Mouse (Mus musculus): ENCODE results near the gene Csnk2b. TPM values are rescaled to one million over a fixed set of nuclear protein-coding genes. Genes with fewer than 3 reads are reported as not detected.

Csnk2b gene
- polyA plus RNA-seq, 1 experiment: 257 TPM

- DNase-seq (ENCODE audit: low read depth): no peak
- TF ChIP-seq CTCF (IDR thresholded peaks at IDR 0.05; ENCODE audit: borderline replicate concordance, extremely low read depth, insufficient read depth, insufficient read length) (no peak), POLR2A (IDR thresholded peaks at IDR 0.05; ENCODE audit: borderline replicate concordance, extremely low read depth, insufficient read depth, insufficient read length, poor library complexity, severe bottlenecking) (no peak)
These were observed 39.6 kb upstream of the Csnk2b start for GRCm38 (mm10) chr17:35161421-35161820.

- DNase-seq (ENCODE audit: low read depth): no peak
- TF ChIP-seq POLR2A (IDR thresholded peaks at IDR 0.05; ENCODE audit: borderline replicate concordance, extremely low read depth, insufficient read depth, insufficient read length, poor library complexity, severe bottlenecking): no peak
These were observed 37.8 kb upstream of the Csnk2b start for GRCm38 (mm10) chr17:35159638-35160037.

DNA sequence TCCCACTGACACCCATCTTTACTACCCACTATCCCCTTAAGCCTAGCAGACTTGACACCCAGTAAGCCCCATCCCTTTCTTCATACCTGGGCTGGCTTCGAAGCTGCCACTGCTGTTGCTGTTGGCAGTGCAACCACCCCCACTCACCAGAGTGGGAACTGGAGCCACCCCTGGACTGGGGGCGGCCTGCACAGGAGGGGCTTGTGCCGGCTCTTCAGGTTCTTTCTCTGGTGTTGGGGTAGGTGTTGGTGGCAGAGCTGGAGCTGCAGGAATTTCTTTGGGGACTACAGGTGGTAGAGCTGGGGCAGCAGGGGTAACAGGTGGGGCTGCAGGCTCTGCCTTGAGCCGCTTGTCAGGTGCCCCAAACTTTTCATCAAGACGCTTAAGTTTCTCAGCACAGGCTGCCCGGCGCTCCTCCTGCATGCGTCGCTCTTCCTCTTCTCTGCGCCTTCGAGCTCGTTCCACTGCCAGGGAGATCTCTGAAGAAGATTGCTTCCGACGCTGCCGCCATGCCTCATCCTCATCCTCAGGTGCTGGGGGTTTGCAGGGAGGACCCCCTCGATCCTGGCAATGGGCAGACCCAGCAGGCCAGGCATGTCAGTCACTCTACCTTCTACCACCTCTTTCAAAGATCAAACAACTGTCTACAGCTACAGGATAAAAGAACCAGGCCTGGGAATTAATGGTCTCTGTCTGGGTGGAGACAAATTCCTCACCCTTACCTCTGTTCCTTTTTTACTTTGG is 37.2 kb upstream of the Csnk2b start:
- DNase-seq (ENCODE audit: low read depth): no peak

GRCm38 (mm10) chr17:35157661-35158175 is 35.9 kb upstream of the Csnk2b start:
- TF ChIP-seq CTCF (IDR thresholded peaks at IDR 0.05; ENCODE audit: borderline replicate concordance, extremely low read depth, insufficient read depth, insufficient read length) (no peak), POLR2A (IDR thresholded peaks at IDR 0.05; ENCODE audit: borderline replicate concordance, extremely low read depth, insufficient read depth, insufficient read length, poor library complexity, severe bottlenecking) (no peak)
- DNase-seq (ENCODE audit: low read depth): no peak

More for the DNA sequence above, 37.2 kb upstream of the Csnk2b start:
- TF ChIP-seq POLR2A (IDR thresholded peaks at IDR 0.05; ENCODE audit: borderline replicate concordance, extremely low read depth, insufficient read depth, insufficient read length, poor library complexity, severe bottlenecking) (no peak), CTCF (IDR thresholded peaks at IDR 0.05; ENCODE audit: borderline replicate concordance, extremely low read depth, insufficient read depth, insufficient read length) (no peak)

GRCm38 (mm10) chr17:35157254-35157653 is 35.4 kb upstream of the Csnk2b start:
- no peak for TF ChIP-seq CTCF (IDR thresholded peaks at IDR 0.05; ENCODE audit: borderline replicate concordance, extremely low read depth, insufficient read depth, insufficient read length)
- no peak for TF ChIP-seq POLR2A (IDR thresholded peaks at IDR 0.05; ENCODE audit: borderline replicate concordance, extremely low read depth, insufficient read depth, insufficient read length, poor library complexity, severe bottlenecking)
- no peak for DNase-seq (ENCODE audit: low read depth)

DNA sequence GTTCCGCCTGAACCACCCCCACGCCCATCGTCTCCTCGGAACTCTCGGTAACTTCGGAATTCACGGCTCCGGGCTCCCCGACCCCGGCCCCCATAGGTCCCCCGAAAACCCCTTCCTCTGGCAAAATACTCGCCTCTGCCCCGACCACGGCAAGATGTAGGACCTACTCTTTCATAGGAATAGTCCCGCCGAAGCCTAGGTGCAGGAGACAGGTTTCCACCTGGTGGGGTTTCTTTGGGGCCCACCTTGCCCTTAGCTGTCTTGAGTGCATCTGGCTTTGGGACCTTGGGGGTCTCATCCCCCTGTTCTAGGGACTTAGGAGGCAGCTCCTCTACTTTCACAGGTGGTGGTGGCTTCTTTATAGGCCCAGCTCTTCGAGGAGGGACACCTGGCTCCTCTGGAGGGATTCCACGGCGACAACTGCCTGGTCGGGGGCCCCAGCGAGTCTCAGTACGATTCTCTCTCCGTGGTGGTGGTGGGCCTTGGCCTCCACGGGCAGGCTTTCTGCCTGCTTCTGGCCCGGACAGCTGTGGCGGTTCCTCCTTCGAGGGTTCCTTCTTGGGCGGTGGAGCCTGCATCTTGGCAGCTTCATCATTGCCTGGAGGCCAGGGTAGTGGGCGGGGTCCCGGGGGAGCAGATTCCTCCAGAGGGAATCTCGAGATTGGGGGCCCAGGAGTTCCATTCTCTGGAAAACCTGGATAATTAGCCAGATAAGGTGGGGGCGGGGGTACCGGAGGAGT is 34.8 kb upstream of the Csnk2b start:
- TF ChIP-seq CTCF (IDR thresholded peaks at IDR 0.05; ENCODE audit: borderline replicate concordance, extremely low read depth, insufficient read depth, insufficient read length) (no peak), POLR2A (IDR thresholded peaks at IDR 0.05; ENCODE audit: borderline replicate concordance, extremely low read depth, insufficient read depth, insufficient read length, poor library complexity, severe bottlenecking) (no peak)
- DNase-seq (ENCODE audit: low read depth): no peak

GRCm38 (mm10) chr17:35155451-35155850 is 33.6 kb upstream of the Csnk2b start:
- DNase-seq (ENCODE audit: low read depth): no peak
- TF ChIP-seq POLR2A (IDR thresholded peaks at IDR 0.05; ENCODE audit: borderline replicate concordance, extremely low read depth, insufficient read depth, insufficient read length, poor library complexity, severe bottlenecking): no peak

DNA sequence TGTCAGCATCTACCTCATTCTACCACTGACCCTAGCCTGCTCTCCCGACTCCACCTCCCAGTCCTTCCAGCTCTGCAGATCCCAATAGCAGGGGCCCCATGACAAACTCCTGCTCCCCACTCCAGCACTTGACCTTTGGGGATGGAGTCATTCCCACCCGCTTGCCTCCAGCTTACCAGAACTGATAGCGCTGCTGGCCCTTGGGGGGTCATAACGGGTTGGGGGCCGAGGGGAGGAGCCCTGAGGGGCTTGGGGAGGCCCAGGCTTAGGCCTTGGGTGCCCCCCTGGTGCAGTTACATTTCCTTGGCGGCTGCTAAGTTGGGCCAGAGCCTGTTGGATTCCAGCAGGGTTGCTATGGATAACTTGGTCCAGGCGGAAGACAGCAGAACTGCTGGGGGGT is 32.8 kb upstream of the Csnk2b start:
- no peak for TF ChIP-seq CTCF (IDR thresholded peaks at IDR 0.05; ENCODE audit: borderline replicate concordance, extremely low read depth, insufficient read depth, insufficient read length)
- TF ChIP-seq POLR2A (IDR thresholded peaks at IDR 0.05; ENCODE audit: borderline replicate concordance, extremely low read depth, insufficient read depth, insufficient read length, poor library complexity, severe bottlenecking): no peak
- DNase-seq (ENCODE audit: low read depth): no peak

- TF ChIP-seq POLR2A (IDR thresholded peaks at IDR 0.05; ENCODE audit: borderline replicate concordance, extremely low read depth, insufficient read depth, insufficient read length, poor library complexity, severe bottlenecking) (no peak), CTCF (IDR thresholded peaks at IDR 0.05; ENCODE audit: borderline replicate concordance, extremely low read depth, insufficient read depth, insufficient read length) (no peak)
- no peak for DNase-seq (ENCODE audit: low read depth)
These were observed 32.1 kb upstream of the Csnk2b start for GRCm38 (mm10) chr17:35153931-35154330.

DNA sequence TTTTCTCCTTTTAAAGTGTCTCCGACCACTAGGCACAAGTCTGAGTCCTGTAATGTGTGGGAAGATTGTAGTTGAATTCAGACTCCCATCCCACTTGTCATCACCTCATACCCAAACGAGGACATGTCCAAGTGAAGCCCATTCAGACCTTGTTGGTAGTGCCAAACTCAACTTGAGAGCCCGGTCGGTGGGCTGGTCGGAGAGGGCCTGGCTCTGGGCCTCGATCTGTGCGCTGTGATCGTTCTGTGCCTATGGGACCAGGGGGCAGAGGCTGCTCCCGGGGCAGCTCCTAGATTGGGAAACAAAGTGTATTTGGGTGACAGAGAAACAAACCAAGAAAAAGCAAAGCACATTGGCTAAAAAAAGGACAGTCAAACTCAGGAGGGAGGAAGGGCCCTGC is 31.2 kb upstream of the Csnk2b start:
- TF ChIP-seq CTCF (IDR thresholded peaks at IDR 0.05; ENCODE audit: borderline replicate concordance, extremely low read depth, insufficient read depth, insufficient read length) (no peak), POLR2A (IDR thresholded peaks at IDR 0.05; ENCODE audit: borderline replicate concordance, extremely low read depth, insufficient read depth, insufficient read length, poor library complexity, severe bottlenecking) (no peak)
- DNase-seq (ENCODE audit: low read depth): no peak

DNA sequence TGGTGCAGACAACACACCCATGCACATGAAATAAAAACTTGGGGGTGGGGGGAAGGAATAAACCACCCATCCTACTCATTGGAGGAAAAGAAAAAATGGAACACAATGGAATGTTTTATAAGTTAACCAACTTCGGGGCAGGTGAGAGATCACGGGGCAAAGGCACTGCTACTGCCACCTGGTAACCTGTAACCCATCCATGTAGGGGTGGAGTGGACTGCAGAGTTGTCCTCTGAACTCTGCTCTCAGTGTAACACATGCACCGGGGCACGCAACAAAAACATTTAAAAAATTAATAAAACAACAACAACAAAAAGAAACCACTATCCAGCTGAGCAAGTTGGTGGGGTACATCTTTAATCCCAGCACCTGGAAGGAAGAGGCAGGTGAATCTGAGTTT is 30.3 kb upstream of the Csnk2b start:
- DNase-seq (ENCODE audit: low read depth): no peak
- no peak for TF ChIP-seq POLR2A (IDR thresholded peaks at IDR 0.05; ENCODE audit: borderline replicate concordance, extremely low read depth, insufficient read depth, insufficient read length, poor library complexity, severe bottlenecking)

Measured in brain, embryonic 14.5 days (tissue).